Mouse (Mus musculus) E14TG2a.4 (cell line): Measurements from ENCODE around the gene Foxo6.
A peak's percentile ranks its signal among the peaks of the same experiment; 100 is the strongest.

Source experiments
- H3K27me3 ChIP-seq: 2 replicates; pipeline ENCODE4 v1.6.1; 2014; ENCODE audit warnings: low read length, control low read depth; ENCODE audit not compliant: insufficient read depth
- H3K36me3 ChIP-seq: 2 replicates; pipeline ENCODE4 v1.6.1; 2014; ENCODE audit warnings: low read length, control low read depth; ENCODE audit not compliant: insufficient read depth
- H3K4me1 ChIP-seq: replicated peaks from 2 replicates; pipeline ENCODE4 v1.6.1; 2014; ENCODE audit warnings: low read depth, low read length, control low read depth
- H3K4me3 ChIP-seq: replicated peaks from 2 replicates; pipeline ENCODE4 v1.5.1; 2014; ENCODE audit warnings: mild to moderate bottlenecking, low read length
- H3K9me3 ChIP-seq: 2 replicates; pipeline ENCODE4 v1.6.1; 2014; ENCODE audit warnings: low read length, control low read depth
- CTCF ChIP-seq: conservative IDR thresholded peaks from 2 replicates; pipeline ENCODE4 v1.5.1; 2014; ENCODE audit warnings: low read length
- NANOG ChIP-seq: IDR thresholded peaks from 2 replicates; pipeline ENCODE4 v1.6.1; 2014; ENCODE audit warnings: borderline replicate concordance, low read length, mixed read lengths
- POU5F1 ChIP-seq: IDR thresholded peaks from 2 replicates; pipeline ENCODE4 v1.6.1; 2014; ENCODE audit warnings: low read length, borderline replicate concordance

Foxo6 gene

GRCm38 (mm10) chr4:120287290-120288111 lies at the start of gene Foxo6:
Gene Foxo6 (minus strand): TSS chr4:120287349.
- TF ChIP-seq POU5F1 (no peak), CTCF (no peak), NANOG (no peak)
- H3K4me1 ChIP-seq = peaks cover 52% of the 10 kb centered on the region
- peak within 1 kb of the TSS; percentile 89 for H3K4me3 ChIP-seq
- no peaks in the 10 kb centered on the region for H3K36me3 ChIP-seq
- H3K9me3 ChIP-seq = no peaks in the 10 kb centered on the region
- H3K27me3 ChIP-seq = peaks cover 63% of the 10 kb centered on the region

DNA sequence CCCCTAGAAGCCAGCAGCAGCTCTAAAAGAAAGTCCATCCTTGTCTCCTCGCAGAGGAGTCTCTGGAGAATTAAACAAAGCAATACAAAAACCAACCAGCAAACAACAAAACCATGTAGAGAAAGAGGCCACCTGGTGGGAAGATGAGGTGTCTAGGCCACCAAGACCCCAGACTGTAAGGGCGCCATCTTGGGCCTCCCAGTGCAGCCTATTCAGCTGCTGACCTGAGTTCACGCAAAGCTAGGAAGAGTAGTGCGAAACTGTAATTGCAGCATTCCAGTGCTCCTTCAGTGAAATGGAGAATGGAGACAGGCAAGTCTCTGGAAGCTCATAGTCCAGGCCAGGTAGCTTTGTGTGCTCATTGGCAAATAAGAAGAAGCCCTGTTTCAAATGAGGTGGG lies 47.2 kb upstream of the Foxo6 start:
- Histone ChIP-seq H3K27me3 (peaks cover 10% of the 10 kb centered on the region; the same call in 1 of the 2 replicates), H3K9me3 (no peaks in the 10 kb centered on the region), H3K4me1 (no peaks in the 10 kb centered on the region), H3K36me3 (no peaks in the 10 kb centered on the region), H3K4me3 (no peak overlapping the region)
- TF ChIP-seq POU5F1 = no peak

DNA sequence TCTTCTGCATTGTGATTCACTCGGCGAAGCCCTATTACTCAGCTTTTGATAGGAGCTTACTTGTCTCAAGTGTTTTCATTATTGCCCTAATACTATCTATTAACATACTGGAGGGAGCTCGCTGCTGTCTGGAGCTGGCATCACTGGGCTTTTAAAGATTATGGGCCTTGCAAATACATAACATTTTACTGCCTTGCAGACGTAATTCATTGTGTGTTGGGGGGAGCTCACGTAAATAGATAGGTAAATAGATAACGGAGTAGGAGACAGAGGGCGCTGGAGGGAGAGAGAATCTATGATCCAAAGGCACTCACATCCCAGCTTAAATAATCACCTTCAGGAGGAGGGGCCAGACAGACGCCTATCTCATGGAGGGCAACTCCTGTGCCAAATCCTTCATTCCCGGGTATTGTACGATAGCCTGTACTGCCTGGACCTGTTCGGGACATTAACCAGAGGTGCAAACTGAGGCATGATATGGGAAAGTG lies 45.8 kb upstream of the Foxo6 start:
- Histone ChIP-seq H3K36me3 (no peaks in the 10 kb centered on the region), H3K4me1 (no peaks in the 10 kb centered on the region), H3K27me3 (peaks cover 10% of the 10 kb centered on the region; the same call in 1 of the 2 replicates), H3K4me3 (no peak overlapping the region), H3K9me3 (no peaks in the 10 kb centered on the region)
- TF ChIP-seq CTCF (no peak), POU5F1 (no peak), NANOG (no peak)

- Histone ChIP-seq H3K4me1 (no peaks in the 10 kb centered on the region), H3K9me3 (no peaks in the 10 kb centered on the region), H3K27me3 (peaks cover 10% of the 10 kb centered on the region; the same call in 1 of the 2 replicates), H3K4me3 (no peak overlapping the region), H3K36me3 (no peaks in the 10 kb centered on the region)
- TF ChIP-seq NANOG (no peak), CTCF (no peak), POU5F1 (no peak)
These were observed 45.3 kb upstream of the Foxo6 start for GRCm38 (mm10) chr4:120332405-120332933.

DNA sequence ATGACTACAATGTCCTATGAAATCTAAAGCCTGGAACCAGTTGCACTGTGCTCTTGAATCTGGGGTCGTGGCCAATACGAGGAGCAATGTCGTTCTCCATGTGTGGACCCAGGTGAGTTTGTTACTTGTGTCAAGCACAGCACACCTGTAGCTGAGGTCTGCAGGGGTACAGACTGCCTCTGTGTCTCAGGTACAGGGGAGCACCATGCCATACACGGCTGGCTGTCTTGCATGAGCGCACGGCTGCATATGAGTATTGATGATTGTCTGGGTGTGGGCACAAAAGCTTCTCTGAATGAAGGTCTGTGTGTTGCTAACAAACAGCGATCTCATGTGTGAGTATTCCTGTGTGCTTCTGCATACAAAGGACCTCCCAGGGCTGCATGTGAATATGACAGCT lies 44.8 kb upstream of the Foxo6 start:
- no peaks in the 10 kb centered on the region for H3K36me3 ChIP-seq
- TF ChIP-seq POU5F1 (no peak), NANOG (no peak), CTCF (no peak)
- H3K9me3 ChIP-seq = no peaks in the 10 kb centered on the region
- H3K4me1 ChIP-seq = no peaks in the 10 kb centered on the region
- no peak overlapping the region for H3K4me3 ChIP-seq
- peaks cover 10% of the 10 kb centered on the region; the same call in 1 of the 2 replicates for H3K27me3 ChIP-seq

DNA sequence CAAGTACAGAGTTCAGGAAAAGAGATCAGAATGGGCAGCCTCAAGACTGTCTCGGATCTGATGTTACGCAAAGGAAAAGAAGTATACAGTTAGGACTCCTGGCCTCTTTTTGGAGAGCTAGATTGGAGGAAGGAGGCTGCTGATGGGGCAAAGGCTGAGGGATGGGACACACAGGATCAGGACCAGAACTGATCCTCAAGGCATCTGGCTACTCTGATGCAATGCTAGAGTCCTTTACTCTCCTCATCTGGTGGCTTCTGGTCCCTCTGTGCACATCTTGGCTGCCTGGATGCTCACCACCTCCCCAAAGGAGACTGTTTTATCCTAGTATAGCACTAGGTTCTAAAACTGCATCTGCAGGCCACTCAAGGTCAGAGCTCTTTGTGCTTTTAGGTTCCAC lies 44.4 kb upstream of the Foxo6 start:
- H3K4me1 ChIP-seq = no peaks in the 10 kb centered on the region
- H3K4me3 ChIP-seq = no peak overlapping the region
- TF ChIP-seq POU5F1 (no peak), NANOG (no peak), CTCF (no peak)
- H3K27me3 ChIP-seq = peaks cover 10% of the 10 kb centered on the region; the same call in 1 of the 2 replicates
- no peaks in the 10 kb centered on the region for H3K36me3 ChIP-seq
- no peaks in the 10 kb centered on the region for H3K9me3 ChIP-seq

DNA sequence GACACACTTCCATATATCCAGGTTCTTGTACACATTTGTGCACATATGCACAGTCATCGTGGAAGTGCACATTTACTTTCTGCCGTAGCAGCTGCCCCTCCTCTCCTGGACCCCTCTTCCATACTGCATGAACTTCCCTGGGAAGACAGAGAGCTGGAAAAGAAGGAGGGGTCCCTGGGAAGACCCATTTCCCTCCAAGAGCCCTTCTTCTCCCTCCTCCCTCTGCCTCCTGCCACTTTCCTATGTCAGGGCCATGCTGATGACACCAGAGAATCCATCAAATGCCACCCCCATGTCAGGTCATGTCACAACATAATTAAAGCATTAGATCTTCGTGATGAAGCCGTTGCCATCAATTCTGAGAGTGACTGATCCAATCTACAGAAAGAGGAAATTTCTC lies 38.6 kb upstream of the Foxo6 start:
- no peaks in the 10 kb centered on the region for H3K4me1 ChIP-seq
- no peak for TF ChIP-seq CTCF
- TF ChIP-seq POU5F1 = no peak
- TF ChIP-seq NANOG = no peak
- no peaks in the 10 kb centered on the region for H3K36me3 ChIP-seq
- peaks cover 26% of the 10 kb centered on the region for H3K27me3 ChIP-seq
- no peaks in the 10 kb centered on the region for H3K9me3 ChIP-seq
- H3K4me3 ChIP-seq = no peak overlapping the region

DNA sequence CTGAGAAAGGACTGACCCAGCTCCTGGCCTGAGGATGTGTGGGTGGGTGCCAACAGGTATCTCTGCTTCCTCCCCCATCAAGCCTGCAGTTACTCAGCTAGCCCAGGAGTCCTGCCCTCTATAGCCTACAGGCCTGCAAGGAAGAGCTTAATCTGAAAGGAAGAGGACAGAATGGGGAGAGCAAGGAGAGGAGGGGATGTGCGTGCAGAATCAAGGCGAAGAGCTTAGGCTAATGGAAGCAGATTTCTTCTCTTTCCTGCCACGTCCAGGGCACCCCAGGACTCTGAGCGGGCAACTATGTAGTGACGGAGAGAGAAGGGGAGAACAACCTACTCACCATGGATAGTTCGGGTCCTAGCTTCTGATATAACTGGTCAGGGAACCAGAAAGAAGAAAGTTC lies 37.9 kb upstream of the Foxo6 start:
- no peak overlapping the region for H3K4me3 ChIP-seq
- H3K27me3 ChIP-seq = peaks cover 26% of the 10 kb centered on the region
- no peak for TF ChIP-seq NANOG
- H3K36me3 ChIP-seq = no peaks in the 10 kb centered on the region
- no peaks in the 10 kb centered on the region for H3K4me1 ChIP-seq
- no peaks in the 10 kb centered on the region for H3K9me3 ChIP-seq

- no peak for TF ChIP-seq POU5F1
- no peak for TF ChIP-seq CTCF
- no peak for TF ChIP-seq NANOG
- Histone ChIP-seq H3K4me3 (no peak overlapping the region), H3K4me1 (no peaks in the 10 kb centered on the region), H3K27me3 (peaks cover 26% of the 10 kb centered on the region), H3K36me3 (no peaks in the 10 kb centered on the region), H3K9me3 (no peaks in the 10 kb centered on the region)
These were observed 36.7 kb upstream of the Foxo6 start for GRCm38 (mm10) chr4:120323858-120324257.
